Mouse (Mus musculus) heart, embryonic 15.5 days (tissue): ENCODE results near the gene Cstad. TPM values are rescaled to one million over a fixed set of nuclear protein-coding genes. Genes with fewer than 3 reads are reported as not detected.

Source experiments
- ATAC-seq: fragments of 200-750 bp; cut with Nextera tagmentation; replicated peaks from 2 replicates; pipeline ENCODE4 v1.8.0; 2017; ENCODE audit warnings: low read depth, moderate TSS enrichment; ENCODE audit not compliant: insufficient number of reproducible peaks, insufficient read depth, low FRiP score
- H3K27ac ChIP-seq: fragments of 300-500 bp; sonication (generic); 2 replicates; pipeline ENCODE4 v1.5.1; 2015; ENCODE audit warnings: mild to moderate bottlenecking, inconsistent platforms
- H3K27me3 ChIP-seq: fragments of 300-500 bp; sonication (generic); 2 replicates; pipeline ENCODE4 v1.6.1; 2015; ENCODE audit warnings: inconsistent platforms
- H3K36me3 ChIP-seq: fragments of 300-500 bp; sonication (generic); 2 replicates; pipeline ENCODE4 v1.6.1; 2015; ENCODE audit warnings: mild to moderate bottlenecking, inconsistent platforms
- H3K4me1 ChIP-seq: fragments of 300-500 bp; sonication (generic); replicated peaks from 2 replicates; pipeline ENCODE4 v1.6.1; 2015; ENCODE audit warnings: inconsistent platforms
- H3K4me2 ChIP-seq: fragments of 300-500 bp; sonication (generic); 2 replicates; pipeline ENCODE4 v1.6.1; 2015; ENCODE audit warnings: inconsistent platforms, mild to moderate bottlenecking, moderate library complexity
- H3K4me3 ChIP-seq: fragments of 300-500 bp; sonication (generic); 2 replicates; pipeline ENCODE4 v1.5.1; 2015; ENCODE audit warnings: mild to moderate bottlenecking, inconsistent platforms
- H3K9ac ChIP-seq: fragments of 300-500 bp; sonication (generic); 2 replicates; pipeline ENCODE4 v1.6.1; 2015; ENCODE audit warnings: mild to moderate bottlenecking, inconsistent platforms
- H3K9me3 ChIP-seq: fragments of 300-500 bp; sonication (generic); replicated peaks from 2 replicates; pipeline ENCODE4 v1.6.1; 2016; ENCODE audit warnings: inconsistent platforms
- WGBS: fragments of 180-500 bp; shearing (Covaris S2); methylation state at CpG from one replicate; pipeline ENCODE4 v1.1.7; 2015; ENCODE audit warnings: mixed read lengths; 5-methylcytosine and 5-hydroxymethylcytosine counted together
- polyA plus RNA-seq: library from polyadenylated mRNA; unstranded; fragments of >200 nt; fragmentation: Nextera tagmentation; extraction: Ambion mirVana; gene quantifications from 2 replicates; pipeline ENCODE4 v1.2.1, GENCODE M21; 2015

Cstad gene
- polyA plus RNA-seq = 1.1 and 1.5 TPM in 2 replicates

- Histone ChIP-seq H3K4me2 (peak within 1 kb of the TSS; percentile 70), H3K4me3 (peak within 1 kb of the TSS; percentile 58), H3K27ac (peak within 1 kb of the TSS; percentile 93), H3K27me3 (no peaks in the 10 kb centered on the region), H3K36me3 (no peaks in the 10 kb centered on the region), H3K4me1 (peaks cover 36% of the 10 kb centered on the region), H3K9ac (peak within 1 kb of the TSS; percentile 59), H3K9me3 (no peaks in the 10 kb centered on the region)
- WGBS = under 1% methylated on average over 39 of the region's 39 CpGs
- peak; percentile 75 for ATAC-seq
Observed at GRCm38 (mm10) chr2:30594641-30595379, at the start of gene Cstad. Cstad (plus strand) TSS chr2:30595040.

GRCm38 (mm10) chr2:30545706-30546105, 49.1 kb upstream of the Cstad start:
- 73% methylated on average over 7 of the region's 7 CpGs for WGBS
- Histone ChIP-seq H3K9me3 (no peaks in the 10 kb centered on the region), H3K4me1 (peaks cover 30% of the 10 kb centered on the region), H3K36me3 (no peaks in the 10 kb centered on the region), H3K27me3 (no peaks in the 10 kb centered on the region), H3K4me2 (peak overlapping the region; percentile 59; the same call in 1 of the 2 replicates), H3K4me3 (no peak overlapping the region), H3K9ac (no peak overlapping the region), H3K27ac (no peak overlapping the region)
- no peak for ATAC-seq

GRCm38 (mm10) chr2:30546219-30546618, 48.6 kb upstream of the Cstad start:
- 56% methylated on average over 2 of the region's 3 CpGs for WGBS
- ATAC-seq = no peak
- Histone ChIP-seq H3K9ac (no peak overlapping the region), H3K9me3 (no peaks in the 10 kb centered on the region), H3K36me3 (no peaks in the 10 kb centered on the region), H3K4me3 (no peak overlapping the region), H3K4me1 (peaks cover 28% of the 10 kb centered on the region), H3K27ac (no peak overlapping the region), H3K4me2 (no peak overlapping the region), H3K27me3 (no peaks in the 10 kb centered on the region)

GRCm38 (mm10) chr2:30547455-30548217, 47.2 kb upstream of the Cstad start:
- Histone ChIP-seq H3K4me2 (no peak overlapping the region), H3K27me3 (no peaks in the 10 kb centered on the region), H3K4me3 (no peak overlapping the region), H3K36me3 (no peaks in the 10 kb centered on the region), H3K27ac (peak overlapping the region; percentile 79), H3K9ac (no peak overlapping the region), H3K4me1 (peaks cover 18% of the 10 kb centered on the region), H3K9me3 (no peaks in the 10 kb centered on the region)
- WGBS = 41% methylated on average over 19 of the region's 19 CpGs
- peak; percentile 63; the same call in 1 of the 2 replicates for ATAC-seq

GRCm38 (mm10) chr2:30551579-30551978, 43.3 kb upstream of the Cstad start:
- ATAC-seq = no peak
- H3K9ac ChIP-seq = no peak overlapping the region
- H3K4me2 ChIP-seq = no peak overlapping the region
- 71% methylated on average over 5 of the region's 5 CpGs for WGBS
- no peaks in the 10 kb centered on the region for H3K27me3 ChIP-seq
- no peaks in the 10 kb centered on the region for H3K9me3 ChIP-seq
- no peak overlapping the region for H3K4me3 ChIP-seq
- H3K36me3 ChIP-seq = no peaks in the 10 kb centered on the region
- no peak overlapping the region for H3K27ac ChIP-seq
- H3K4me1 ChIP-seq = peaks cover 9% of the 10 kb centered on the region

- Histone ChIP-seq H3K27me3 (no peaks in the 10 kb centered on the region), H3K9me3 (no peaks in the 10 kb centered on the region), H3K9ac (no peak overlapping the region), H3K4me2 (peak overlapping the region; percentile 40; the same call in 1 of the 2 replicates), H3K4me3 (no peak overlapping the region), H3K27ac (no peak overlapping the region), H3K36me3 (no peaks in the 10 kb centered on the region), H3K4me1 (peaks cover 5% of the 10 kb centered on the region; the same call in 1 of the 2 replicates)
- 56% methylated on average over 7 of the region's 7 CpGs for WGBS
- ATAC-seq = peak; percentile 70
Observed at GRCm38 (mm10) chr2:30553851-30554540, 40.8 kb upstream of the Cstad start.

GRCm38 (mm10) chr2:30555257-30555656, 39.6 kb upstream of the Cstad start:
- H3K9ac ChIP-seq = no peak overlapping the region
- H3K36me3 ChIP-seq = no peaks in the 10 kb centered on the region
- no peaks in the 10 kb centered on the region for H3K27me3 ChIP-seq
- no peak overlapping the region for H3K4me2 ChIP-seq
- H3K27ac ChIP-seq = no peak overlapping the region
- no peaks in the 10 kb centered on the region for H3K9me3 ChIP-seq
- no peak for ATAC-seq
- H3K4me3 ChIP-seq = no peak overlapping the region
- peaks cover 5% of the 10 kb centered on the region; the same call in 1 of the 2 replicates for H3K4me1 ChIP-seq
- WGBS = 62% methylated on average over 9 of the region's 9 CpGs

- no peak for ATAC-seq
- Histone ChIP-seq H3K27ac (no peak overlapping the region), H3K4me2 (no peak overlapping the region), H3K9me3 (no peaks in the 10 kb centered on the region), H3K4me3 (no peak overlapping the region), H3K27me3 (no peaks in the 10 kb centered on the region), H3K9ac (no peak overlapping the region), H3K36me3 (no peaks in the 10 kb centered on the region), H3K4me1 (peaks cover 5% of the 10 kb centered on the region; the same call in 1 of the 2 replicates)
- WGBS = 85% methylated on average over 5 of the region's 5 CpGs
Observed at GRCm38 (mm10) chr2:30556495-30556894, 38.3 kb upstream of the Cstad start.

GRCm38 (mm10) chr2:30559552-30559951, 35.3 kb upstream of the Cstad start:
- 80% methylated on average over 1 of the region's 1 CpGs for WGBS

GRCm38 (mm10) chr2:30562553-30562952, 32.3 kb upstream of the Cstad start:
- H3K36me3 ChIP-seq = no peaks in the 10 kb centered on the region
- peaks cover 7% of the 10 kb centered on the region for H3K4me1 ChIP-seq
- no peak overlapping the region for H3K27ac ChIP-seq
- no peak for ATAC-seq
- WGBS = 80% methylated on average over 3 of the region's 3 CpGs
- no peak overlapping the region for H3K4me2 ChIP-seq
- H3K9ac ChIP-seq = no peak overlapping the region
- H3K27me3 ChIP-seq = no peaks in the 10 kb centered on the region
- no peak overlapping the region for H3K4me3 ChIP-seq
- H3K9me3 ChIP-seq = no peaks in the 10 kb centered on the region

More at GRCm38 (mm10) chr2:30559552-30559951, 35.3 kb upstream of the Cstad start:
- 0 out of 2 replicates have a peak, but pooled peaks have one; percentile 3 for ATAC-seq
- H3K9ac ChIP-seq = no peak overlapping the region
- no peaks in the 10 kb centered on the region for H3K36me3 ChIP-seq
- H3K27ac ChIP-seq = no peak overlapping the region
- no peaks in the 10 kb centered on the region for H3K9me3 ChIP-seq
- no peak overlapping the region for H3K4me2 ChIP-seq
- H3K4me1 ChIP-seq = no peaks in the 10 kb centered on the region
- no peaks in the 10 kb centered on the region for H3K27me3 ChIP-seq
- no peak overlapping the region for H3K4me3 ChIP-seq

GRCm38 (mm10) chr2:30571647-30572046, 23.2 kb upstream of the Cstad start:
- no peaks in the 10 kb centered on the region for H3K27me3 ChIP-seq
- no peaks in the 10 kb centered on the region for H3K36me3 ChIP-seq
- no peaks in the 10 kb centered on the region for H3K9me3 ChIP-seq
- H3K4me2 ChIP-seq = no peak overlapping the region
- WGBS = 82% methylated on average over 4 of the region's 4 CpGs
- peaks cover 6% of the 10 kb centered on the region for H3K4me1 ChIP-seq
- H3K9ac ChIP-seq = no peak overlapping the region
- no peak overlapping the region for H3K27ac ChIP-seq
- H3K4me3 ChIP-seq = no peak overlapping the region
- ATAC-seq = no peak
